Mouse (Mus musculus): Measurements from ENCODE around the gene Cib2. TPM values are rescaled to one million over a fixed set of nuclear protein-coding genes. Genes with fewer than 3 reads are reported as not detected.

Gene Cib2
- polyA plus RNA-seq, 1 experiment from 2014 or later: 2.7 TPM

- Histone ChIP-seq H3K4me1 (no peaks in the 10 kb centered on the region), H3K27ac (no peak overlapping the region), H3K4me3 (no peak overlapping the region), H3K4me2 (no peak overlapping the region), H3K27me3 (replicated peaks) (0 out of 2 replicates have a peak, but pooled peaks cover 2% of the 10 kb centered on the region), H3K9me3 (replicated peaks) (no peaks in the 10 kb centered on the region), H3K36me3 (no peaks in the 10 kb centered on the region), H3K9ac (no peak overlapping the region)
- ATAC-seq: no peak
- 45% methylated on average over 5 of the region's 5 CpGs for WGBS (ENCODE audit: insufficient replicate concordance)
Measured at GRCm38 (mm10) chr9:54540801-54541200, 19.2 kb downstream of the Cib2 start.

GRCm38 (mm10) chr9:54538684-54539083 lies 21.3 kb downstream of the Cib2 start, which contains the start of gene Sh2d7:
Gene Sh2d7 (plus strand): TSS chr9:54538984.
- Histone ChIP-seq H3K4me1 (no peaks in the 10 kb centered on the region), H3K27me3 (replicated peaks) (peaks cover 8% of the 10 kb centered on the region; the same call in 1 of the 2 replicates), H3K9me3 (replicated peaks) (no peaks in the 10 kb centered on the region), H3K4me3 (no peak within 1 kb of the TSS), H3K4me2 (no peak within 1 kb of the TSS), H3K36me3 (no peaks in the 10 kb centered on the region), H3K27ac (no peak within 1 kb of the TSS), H3K9ac (no peak within 1 kb of the TSS)
- WGBS (ENCODE audit: insufficient replicate concordance): 75% methylated on average over 14 of the region's 14 CpGs
- ATAC-seq: no peak

GRCm38 (mm10) chr9:54538244-54538643 lies 21.8 kb downstream of the Cib2 start:
- Histone ChIP-seq H3K4me2 (no peak overlapping the region), H3K4me1 (no peaks in the 10 kb centered on the region), H3K27me3 (replicated peaks) (peaks cover 7% of the 10 kb centered on the region; the same call in 1 of the 2 replicates), H3K9me3 (replicated peaks) (no peaks in the 10 kb centered on the region), H3K4me3 (no peak overlapping the region), H3K36me3 (no peaks in the 10 kb centered on the region), H3K9ac (no peak overlapping the region), H3K27ac (no peak overlapping the region)
- 87% methylated on average over 3 of the region's 3 CpGs for WGBS (ENCODE audit: insufficient replicate concordance)
- ATAC-seq: no peak

- Histone ChIP-seq H3K36me3 (no peaks in the 10 kb centered on the region), H3K4me3 (no peak overlapping the region), H3K27me3 (replicated peaks) (peaks cover 7% of the 10 kb centered on the region; the same call in 1 of the 2 replicates), H3K9ac (no peak overlapping the region), H3K4me1 (no peaks in the 10 kb centered on the region), H3K9me3 (replicated peaks) (no peaks in the 10 kb centered on the region), H3K4me2 (no peak overlapping the region), H3K27ac (no peak overlapping the region)
- no peak for ATAC-seq
- WGBS (ENCODE audit: insufficient replicate concordance): 66% methylated on average over 3 of the region's 3 CpGs
Measured at GRCm38 (mm10) chr9:54537480-54537879, 22.5 kb downstream of the Cib2 start.

GRCm38 (mm10) chr9:54537030-54537429 lies 23.0 kb downstream of the Cib2 start:
- 66% methylated on average over 4 of the region's 4 CpGs for WGBS (ENCODE audit: insufficient replicate concordance)
- H3K27me3 ChIP-seq (replicated peaks): peaks cover 7% of the 10 kb centered on the region; the same call in 1 of the 2 replicates
- H3K4me3 ChIP-seq: no peak overlapping the region
- no peak overlapping the region for H3K9ac ChIP-seq
- no peaks in the 10 kb centered on the region for H3K36me3 ChIP-seq
- H3K9me3 ChIP-seq (replicated peaks): no peaks in the 10 kb centered on the region
- H3K4me2 ChIP-seq: no peak overlapping the region
- H3K27ac ChIP-seq: no peak overlapping the region
- no peak for ATAC-seq
- H3K4me1 ChIP-seq: no peaks in the 10 kb centered on the region

GRCm38 (mm10) chr9:54536236-54536635 lies 23.8 kb downstream of the Cib2 start:
- H3K4me2 ChIP-seq: no peak overlapping the region
- no peaks in the 10 kb centered on the region for H3K36me3 ChIP-seq
- H3K4me3 ChIP-seq: no peak overlapping the region
- no peak overlapping the region for H3K27ac ChIP-seq
- H3K9me3 ChIP-seq (replicated peaks): no peaks in the 10 kb centered on the region
- H3K27me3 ChIP-seq (replicated peaks): peaks cover 7% of the 10 kb centered on the region; the same call in 1 of the 2 replicates
- no peaks in the 10 kb centered on the region for H3K4me1 ChIP-seq
- 76% methylated on average over 7 of the region's 7 CpGs for WGBS (ENCODE audit: insufficient replicate concordance)
- H3K9ac ChIP-seq: no peak overlapping the region
- ATAC-seq: no peak

- H3K4me2 ChIP-seq: no peak overlapping the region
- 61% methylated on average over 5 of the region's 5 CpGs for WGBS (ENCODE audit: insufficient replicate concordance)
- peaks cover 12% of the 10 kb centered on the region; the same call in 1 of the 2 replicates for H3K27me3 ChIP-seq (replicated peaks)
- no peaks in the 10 kb centered on the region for H3K36me3 ChIP-seq
- H3K9ac ChIP-seq: no peak overlapping the region
- no peak overlapping the region for H3K4me3 ChIP-seq
- H3K4me1 ChIP-seq: no peaks in the 10 kb centered on the region
- H3K9me3 ChIP-seq (replicated peaks): no peaks in the 10 kb centered on the region
- no peak overlapping the region for H3K27ac ChIP-seq
- ATAC-seq: no peak
Measured at GRCm38 (mm10) chr9:54533975-54534374, 26.0 kb downstream of the Cib2 start.

- WGBS (ENCODE audit: insufficient replicate concordance): 69% methylated on average over 2 of the region's 2 CpGs
- Histone ChIP-seq H3K4me1 (no peaks in the 10 kb centered on the region), H3K9me3 (replicated peaks) (no peaks in the 10 kb centered on the region), H3K27me3 (replicated peaks) (peaks cover 12% of the 10 kb centered on the region; the same call in 1 of the 2 replicates), H3K9ac (no peak overlapping the region), H3K4me2 (no peak overlapping the region), H3K4me3 (no peak overlapping the region), H3K27ac (no peak overlapping the region), H3K36me3 (no peaks in the 10 kb centered on the region)
- no peak for ATAC-seq
Measured at GRCm38 (mm10) chr9:54532926-54533325, 27.1 kb downstream of the Cib2 start.

- no peaks in the 10 kb centered on the region for H3K9me3 ChIP-seq (replicated peaks)
- H3K27me3 ChIP-seq (replicated peaks): peaks cover 20% of the 10 kb centered on the region; the same call in 1 of the 2 replicates
- no peak overlapping the region for H3K4me3 ChIP-seq
- no peak overlapping the region for H3K9ac ChIP-seq
- H3K4me2 ChIP-seq: no peak overlapping the region
- ATAC-seq: no peak
- no peak overlapping the region for H3K27ac ChIP-seq
- no peaks in the 10 kb centered on the region for H3K4me1 ChIP-seq
- no peaks in the 10 kb centered on the region for H3K36me3 ChIP-seq
Measured at GRCm38 (mm10) chr9:54531421-54531820, 28.6 kb downstream of the Cib2 start.

GRCm38 (mm10) chr9:54530836-54531235 lies 29.2 kb downstream of the Cib2 start:
- no peak overlapping the region for H3K9ac ChIP-seq
- H3K27ac ChIP-seq: no peak overlapping the region
- no peak overlapping the region for H3K4me3 ChIP-seq
- no peak overlapping the region for H3K4me2 ChIP-seq
- no peaks in the 10 kb centered on the region for H3K4me1 ChIP-seq
- 68% methylated on average over 6 of the region's 6 CpGs for WGBS (ENCODE audit: insufficient replicate concordance)
- H3K9me3 ChIP-seq (replicated peaks): no peaks in the 10 kb centered on the region
- peaks cover 20% of the 10 kb centered on the region; the same call in 1 of the 2 replicates for H3K27me3 ChIP-seq (replicated peaks)
- H3K36me3 ChIP-seq: no peaks in the 10 kb centered on the region
- no peak for ATAC-seq

GRCm38 (mm10) chr9:54529950-54530349 lies 30.1 kb downstream of the Cib2 start:
- H3K4me3 ChIP-seq: no peak overlapping the region
- H3K9ac ChIP-seq: no peak overlapping the region

GRCm38 (mm10) chr9:54527694-54528093 lies 32.3 kb downstream of the Cib2 start:
- Histone ChIP-seq H3K9me3 (replicated peaks) (no peaks in the 10 kb centered on the region), H3K27ac (no peak overlapping the region), H3K4me3 (no peak overlapping the region), H3K9ac (no peak overlapping the region), H3K4me2 (no peak overlapping the region), H3K36me3 (no peaks in the 10 kb centered on the region), H3K27me3 (replicated peaks) (0 out of 2 replicates have a peak, but pooled peaks cover 13% of the 10 kb centered on the region), H3K4me1 (no peaks in the 10 kb centered on the region)
- no peak for ATAC-seq
- 57% methylated on average over 7 of the region's 7 CpGs for WGBS (ENCODE audit: insufficient replicate concordance)

More at GRCm38 (mm10) chr9:54529950-54530349, 30.1 kb downstream of the Cib2 start:
- ATAC-seq: no peak
- Histone ChIP-seq H3K4me1 (no peaks in the 10 kb centered on the region), H3K4me2 (no peak overlapping the region), H3K9me3 (replicated peaks) (no peaks in the 10 kb centered on the region), H3K27ac (no peak overlapping the region), H3K27me3 (replicated peaks) (peaks cover 20% of the 10 kb centered on the region; the same call in 1 of the 2 replicates), H3K36me3 (no peaks in the 10 kb centered on the region)
- 61% methylated on average over 2 of the region's 2 CpGs for WGBS (ENCODE audit: insufficient replicate concordance)

GRCm38 (mm10) chr9:54520286-54520685 lies 39.7 kb downstream of the Cib2 start:
- ATAC-seq: no peak
- no peak overlapping the region for H3K4me2 ChIP-seq
- 58% methylated on average over 4 of the region's 4 CpGs for WGBS (ENCODE audit: insufficient replicate concordance)
- H3K27ac ChIP-seq: no peak overlapping the region
- no peak overlapping the region for H3K9ac ChIP-seq
- H3K4me3 ChIP-seq: no peak overlapping the region
- no peaks in the 10 kb centered on the region for H3K9me3 ChIP-seq (replicated peaks)
- no peaks in the 10 kb centered on the region for H3K4me1 ChIP-seq
- H3K27me3 ChIP-seq (replicated peaks): no peaks in the 10 kb centered on the region
- no peaks in the 10 kb centered on the region for H3K36me3 ChIP-seq
